Mouse (Mus musculus) embryonic stem cell, embryonic (primary cell): ENCODE results near the gene Ddx19a.

Source experiments
- CTCF ChIA-PET, 4 experiments: fragments of 300-600 bp in 2 of 4; fragments of 350-600 bp in 2 of 4; sonication (Branson Sonifier 250); formaldehyde crosslinking; loops; one replicate each; lab custom pipeline; 2022; ENCODE audit warnings: inconsistent platforms in 2 of 4; lab: Charles Lee
- POLR2A ChIA-PET, 4 experiments: fragments of 300-600 bp in 2 of 4; fragments of 350-600 bp in 2 of 4; sonication (Branson Sonifier 250); formaldehyde crosslinking; loops; one replicate each; lab custom pipeline; 2022; ENCODE audit warnings: antibody characterized with exemption in 4 of 4, inconsistent platforms in 1 of 4; lab: Charles Lee

Gene Ddx19a

GRCm38 (mm10) chr8:110929066-110929465 is 68.5 kb downstream of the Ddx19a start:
- ChIA-PET POLR2A (interaction anchor here in 2 of 4 experiments (0.7 to 2.0 kb wide), 8 partner anchors 8 to 255 kb away, joined by 3 to 10 read pairs (median 5); partner anchors contain the start of genes St3gal2 (in 2 of the 2) and Fuk (in 1 of the 2)), CTCF (interaction anchor here in 1 of 4 experiments (0.6 kb wide), 1 partner anchor 23 kb away, joined by 3 read pairs; no protein-coding TSS in a partner anchor)

- POLR2A ChIA-PET = interaction anchor here in 2 of 4 experiments (0.7 to 2.0 kb wide), 11 partner anchors 8 to 146 kb away, joined by 3 to 9 read pairs (median 5); partner anchors contain the start of genes St3gal2 (in 2 of the 2) and Fuk (in 1 of the 2)
- CTCF ChIA-PET = interaction anchor here in 1 of 4 experiments (0.6 kb wide), 2 partner anchors 23 to 1110 kb away, joined by 3 read pairs; no protein-coding TSS in a partner anchor
Measured at GRCm38 (mm10) chr8:110928435-110928834, 69.2 kb downstream of the Ddx19a start.

- CTCF ChIA-PET = no interaction called here
- POLR2A ChIA-PET = no interaction called here
Measured at GRCm38 (mm10) chr8:110926690-110927089, 70.9 kb downstream of the Ddx19a start.

- POLR2A ChIA-PET = interaction anchor here in 2 of 4 experiments (0.9 to 2.6 kb wide), 5 partner anchors 14 to 107 kb away, joined by 3 to 7 read pairs (median 3); partner anchors contain the start of gene Aars (in 1 of the 2)
- CTCF ChIA-PET = interaction anchor here in 1 of 4 experiments (0.7 kb wide), 1 partner anchor 493 kb away, joined by 3 read pairs; no protein-coding TSS in a partner anchor
Measured at GRCm38 (mm10) chr8:110925691-110926140, 71.9 kb downstream of the Ddx19a start.
